Mouse (Mus musculus) embryonic facial prominence, embryonic 10.5 days (tissue): ENCODE measurements at regions not wholly inside any gene's neighbourhood (a gene's known extent, or its start where the extent isn't known, plus 50 kb on each side); places are given as distances from the start of the nearest gene placed in this dataset.

Experiments used
- DNase-seq: peaks from one replicate; pipeline ENCODE4 v3.0.0-alpha.2; 2017; ENCODE audit warnings: low spot score
- H3K27ac ChIP-seq: fragments of 300-500 bp; sonication (generic); replicated peaks from 2 replicates; pipeline ENCODE4 v1.5.1; 2016; ENCODE audit warnings: mild to moderate bottlenecking
- H3K27me3 ChIP-seq: fragments of 300-500 bp; sonication (generic); replicated peaks from 2 replicates; pipeline ENCODE4 v1.6.1; 2016; ENCODE audit warnings: low read depth, mild to moderate bottlenecking; ENCODE audit not compliant: poor library complexity, severe bottlenecking
- H3K36me3 ChIP-seq: fragments of 300-500 bp; sonication (generic); replicated peaks from 2 replicates; pipeline ENCODE4 v1.6.1; 2016; ENCODE audit warnings: mild to moderate bottlenecking, moderate library complexity
- H3K4me1 ChIP-seq: fragments of 300-500 bp; sonication (generic); 2 replicates; pipeline ENCODE4 v1.6.1; 2016
- H3K4me3 ChIP-seq: fragments of 300-500 bp; sonication (generic); 2 replicates; pipeline ENCODE4 v1.5.1; 2016; ENCODE audit warnings: mild to moderate bottlenecking, moderate library complexity
- H3K9me3 ChIP-seq: fragments of 300-500 bp; sonication (generic); 2 replicates; pipeline ENCODE4 v1.6.1; 2016; ENCODE audit warnings: mild to moderate bottlenecking
- WGBS: fragments of 180-500 bp; shearing (Covaris S2); methylation state at CpG from one replicate; pipeline ENCODE4 v1.1.7; 2016; 5-methylcytosine and 5-hydroxymethylcytosine counted together

DNA sequence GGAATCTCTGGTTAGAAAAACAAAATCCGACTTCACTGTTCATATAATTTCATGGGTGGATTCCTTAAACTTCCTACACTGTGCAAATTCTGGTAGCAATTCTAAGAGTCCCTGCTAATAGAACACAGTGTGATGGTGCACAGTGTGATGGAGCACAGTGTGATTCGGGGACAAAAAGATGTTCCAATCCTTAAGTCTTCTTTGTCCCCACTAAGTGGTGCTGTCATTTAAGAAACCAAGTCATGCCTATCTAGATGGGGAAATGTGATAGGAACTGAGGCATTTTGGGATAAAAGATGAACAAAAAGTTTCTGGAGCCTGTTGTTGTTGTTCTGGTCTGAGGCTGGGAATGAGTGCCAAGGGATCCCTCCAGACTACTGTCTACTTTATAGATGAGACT lies 145.3 kb downstream of the Edem1 start:
- H3K4me3 ChIP-seq, result no peak overlapping the region
- no peak for DNase-seq
- no peak overlapping the region for H3K27ac ChIP-seq
- WGBS, result 80% methylated on average over 2 of the region's 2 CpGs
- no peaks in the 10 kb centered on the region for H3K9me3 ChIP-seq
- no peaks in the 10 kb centered on the region for H3K36me3 ChIP-seq
- no peaks in the 10 kb centered on the region for H3K4me1 ChIP-seq
- H3K27me3 ChIP-seq, result no peaks in the 10 kb centered on the region

DNA sequence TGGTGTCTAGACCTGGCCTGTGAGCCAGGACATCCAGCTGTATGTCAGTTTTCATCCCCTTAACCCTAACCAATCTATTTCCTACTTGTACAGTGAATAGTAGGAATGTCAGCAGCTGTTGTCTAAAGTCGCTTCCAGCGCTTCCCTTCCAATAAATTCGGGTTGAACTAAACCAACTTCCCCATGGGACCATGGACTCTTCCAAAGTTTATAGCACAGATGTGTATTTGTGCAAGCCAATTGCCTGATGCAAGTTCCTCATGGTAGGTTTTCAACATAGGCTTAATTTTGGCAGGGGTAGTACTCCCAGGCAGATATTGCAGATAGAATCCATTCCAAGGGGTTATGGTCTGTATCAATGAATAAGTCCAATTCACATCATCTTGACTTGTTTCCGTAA lies 161.1 kb downstream of the Edem1 start:
- H3K36me3 ChIP-seq, result no peaks in the 10 kb centered on the region

DNA sequence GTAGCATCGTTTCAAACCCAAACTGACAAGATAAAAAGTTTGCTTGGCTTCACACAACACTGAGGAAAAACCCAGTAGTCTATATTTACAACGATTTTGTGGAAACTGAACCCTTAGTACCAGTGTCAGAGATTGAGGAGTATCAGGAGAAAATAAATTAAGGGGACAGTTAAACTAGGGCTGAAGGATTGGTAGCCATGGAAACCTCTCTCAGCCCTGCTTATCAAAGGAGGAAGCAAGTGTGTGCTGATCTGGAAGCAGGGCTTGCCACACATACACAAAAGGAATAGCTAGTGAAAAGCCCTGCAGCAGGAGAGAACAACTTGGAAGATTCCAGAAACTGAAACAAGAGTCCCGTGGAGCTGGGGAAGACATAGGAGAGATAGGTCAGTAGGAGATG lies 165.3 kb downstream of the Edem1 start:
- no peak for DNase-seq
- H3K36me3 ChIP-seq, result no peaks in the 10 kb centered on the region
- H3K27me3 ChIP-seq, result no peaks in the 10 kb centered on the region
- H3K27ac ChIP-seq, result no peak overlapping the region
- H3K4me3 ChIP-seq, result no peak overlapping the region
- no peaks in the 10 kb centered on the region for H3K4me1 ChIP-seq
- no peaks in the 10 kb centered on the region for H3K9me3 ChIP-seq
- WGBS, result 65% methylated on average over 3 of the region's 3 CpGs

More for the DNA sequence above, 161.1 kb downstream of the Edem1 start:
- no peak for DNase-seq
- Histone ChIP-seq H3K9me3 (no peaks in the 10 kb centered on the region), H3K27me3 (no peaks in the 10 kb centered on the region), H3K4me3 (no peak overlapping the region), H3K4me1 (no peaks in the 10 kb centered on the region), H3K27ac (no peak overlapping the region)
- 93% methylated on average over 4 of the region's 4 CpGs for WGBS

DNA sequence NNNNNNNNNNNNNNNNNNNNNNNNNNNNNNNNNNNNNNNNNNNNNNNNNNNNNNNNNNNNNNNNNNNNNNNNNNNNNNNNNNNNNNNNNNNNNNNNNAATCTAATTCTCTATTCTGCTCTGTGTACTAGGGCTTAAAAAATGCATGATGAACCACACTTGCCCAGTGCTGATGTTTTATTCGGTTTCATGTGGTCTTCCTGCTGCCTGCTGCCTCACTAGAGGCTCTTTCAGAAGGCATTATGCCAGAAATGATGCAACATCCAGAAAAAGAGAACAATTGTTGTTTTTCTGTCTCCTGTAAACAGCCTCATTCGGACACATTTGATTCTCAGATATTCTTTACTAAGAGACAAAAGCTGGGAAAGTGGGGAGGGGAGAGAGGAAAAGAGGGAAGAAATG lies 176.0 kb downstream of the Edem1 start:
- no peak for DNase-seq
- Histone ChIP-seq H3K36me3 (no peaks in the 10 kb centered on the region), H3K9me3 (no peaks in the 10 kb centered on the region), H3K27ac (no peak overlapping the region), H3K4me3 (no peak overlapping the region), H3K27me3 (no peaks in the 10 kb centered on the region), H3K4me1 (no peaks in the 10 kb centered on the region)
- 71% methylated on average over 2 of the region's 2 CpGs for WGBS

DNA sequence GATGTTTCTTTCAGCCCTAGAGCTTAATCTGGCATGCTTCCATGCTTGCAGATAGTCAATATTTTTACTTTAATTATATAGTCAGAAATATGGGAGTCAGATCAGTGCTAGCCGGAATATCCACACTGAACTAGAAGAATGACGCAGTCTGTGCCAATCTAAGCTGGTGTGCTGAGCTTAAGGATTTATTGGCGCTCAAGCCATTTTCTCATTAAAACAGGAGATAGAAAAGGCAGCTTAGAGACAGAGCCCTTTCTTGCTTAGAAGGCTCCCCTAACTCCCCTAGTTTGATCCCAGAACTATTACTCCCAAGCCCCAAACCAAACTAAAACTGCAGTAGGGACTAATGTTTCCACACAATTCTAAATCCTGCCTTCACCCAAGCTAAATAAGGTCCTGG lies 180.9 kb downstream of the Edem1 start:
- 92% methylated on average over 3 of the region's 3 CpGs for WGBS
- Histone ChIP-seq H3K4me1 (no peaks in the 10 kb centered on the region), H3K9me3 (no peaks in the 10 kb centered on the region), H3K27me3 (no peaks in the 10 kb centered on the region), H3K4me3 (no peak overlapping the region), H3K27ac (no peak overlapping the region), H3K36me3 (no peaks in the 10 kb centered on the region)
- no peak for DNase-seq

- 64% methylated on average over 4 of the region's 4 CpGs for WGBS
- DNase-seq, result no peak
- Histone ChIP-seq H3K27ac (no peak overlapping the region), H3K4me1 (no peaks in the 10 kb centered on the region), H3K27me3 (no peaks in the 10 kb centered on the region), H3K4me3 (no peak overlapping the region), H3K36me3 (no peaks in the 10 kb centered on the region), H3K9me3 (no peaks in the 10 kb centered on the region)
Observed at GRCm38 (mm10) chr6:109009793-109010192, 181.4 kb downstream of the Edem1 start.

DNA sequence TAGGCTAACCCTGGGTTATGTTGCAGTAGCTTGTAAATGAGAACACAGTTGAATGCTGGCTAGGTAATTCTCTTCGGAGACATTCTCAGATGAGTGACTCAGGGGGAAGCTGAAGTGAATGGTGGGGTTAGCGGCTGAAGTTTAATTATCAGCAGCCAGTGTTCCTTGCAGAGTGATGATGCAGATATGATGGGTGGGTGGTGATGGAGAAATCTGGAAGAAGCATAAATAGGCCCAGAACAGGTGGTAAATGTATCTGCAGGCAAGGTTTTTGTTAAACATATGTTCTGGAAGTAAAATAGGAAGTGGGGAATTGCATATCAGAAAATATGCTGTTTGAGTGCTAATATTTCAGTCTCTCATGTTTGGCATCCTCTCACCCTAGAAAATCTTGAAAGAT lies 191.3 kb downstream of the Edem1 start:
- no peaks in the 10 kb centered on the region for H3K9me3 ChIP-seq
- no peak for DNase-seq
- no peaks in the 10 kb centered on the region for H3K27me3 ChIP-seq
- H3K4me1 ChIP-seq, result no peaks in the 10 kb centered on the region
- H3K27ac ChIP-seq, result no peak overlapping the region
- WGBS, result 91% methylated on average over 2 of the region's 2 CpGs
- H3K4me3 ChIP-seq, result no peak overlapping the region
- no peaks in the 10 kb centered on the region for H3K36me3 ChIP-seq
